Mouse (Mus musculus): ENCODE data around the gene Tbc1d24. TPM values are rescaled to one million over a fixed set of nuclear protein-coding genes. Genes with fewer than 3 reads are reported as not detected.

Gene Tbc1d24
- polyA plus RNA-seq, 1 experiment from 2014 or later, result 5.1 TPM

GRCm38 (mm10) chr17:24157526-24157925 lies 47.8 kb downstream of the Tbc1d24 start:
- peaks cover 32% of the 10 kb centered on the region; the same call in 1 of the 2 replicates for H3K36me3 ChIP-seq
- no peak overlapping the region for H3K9ac ChIP-seq
- no peak overlapping the region for H3K27ac ChIP-seq (ENCODE audit: poor library complexity, severe bottlenecking)
- no peaks in the 10 kb centered on the region for H3K9me3 ChIP-seq (replicated peaks)
- peaks cover 5% of the 10 kb centered on the region for H3K4me1 ChIP-seq (replicated peaks)
- no peak overlapping the region for H3K4me2 ChIP-seq
- H3K4me3 ChIP-seq, result no peak overlapping the region
- no peak for ATAC-seq (ENCODE audit: insufficient number of reproducible peaks, low FRiP score)
- 92% methylated on average over 4 of the region's 4 CpGs for WGBS
- H3K27me3 ChIP-seq (replicated peaks), result no peaks in the 10 kb centered on the region

- ATAC-seq (ENCODE audit: insufficient number of reproducible peaks, low FRiP score), result no peak
- peaks cover 32% of the 10 kb centered on the region; the same call in 1 of the 2 replicates for H3K36me3 ChIP-seq
- H3K4me1 ChIP-seq (replicated peaks), result peaks cover 7% of the 10 kb centered on the region
- 82% methylated on average over 6 of the region's 6 CpGs for WGBS
- H3K4me3 ChIP-seq, result no peak overlapping the region
- no peak overlapping the region for H3K9ac ChIP-seq
- no peaks in the 10 kb centered on the region for H3K27me3 ChIP-seq (replicated peaks)
- no peak overlapping the region for H3K4me2 ChIP-seq
- H3K9me3 ChIP-seq (replicated peaks), result no peaks in the 10 kb centered on the region
- H3K27ac ChIP-seq (ENCODE audit: poor library complexity, severe bottlenecking), result no peak overlapping the region
Observed at GRCm38 (mm10) chr17:24157121-24157520, 48.2 kb downstream of the Tbc1d24 start.

- no peak overlapping the region for H3K4me3 ChIP-seq
- no peak overlapping the region for H3K4me2 ChIP-seq
- peaks cover 10% of the 10 kb centered on the region for H3K4me1 ChIP-seq (replicated peaks)
- no peak overlapping the region for H3K27ac ChIP-seq (ENCODE audit: poor library complexity, severe bottlenecking)
- peaks cover 32% of the 10 kb centered on the region; the same call in 1 of the 2 replicates for H3K36me3 ChIP-seq
- 82% methylated on average over 3 of the region's 3 CpGs for WGBS
- no peaks in the 10 kb centered on the region for H3K9me3 ChIP-seq (replicated peaks)
- no peaks in the 10 kb centered on the region for H3K27me3 ChIP-seq (replicated peaks)
- H3K9ac ChIP-seq, result no peak overlapping the region
- no peak for ATAC-seq (ENCODE audit: insufficient number of reproducible peaks, low FRiP score)
Observed at GRCm38 (mm10) chr17:24156394-24156793, 49.0 kb downstream of the Tbc1d24 start.

- no peak overlapping the region for H3K9ac ChIP-seq
- H3K4me3 ChIP-seq, result no peak overlapping the region
- no peaks in the 10 kb centered on the region for H3K9me3 ChIP-seq (replicated peaks)
- no peak for ATAC-seq (ENCODE audit: insufficient number of reproducible peaks, low FRiP score)
- H3K4me1 ChIP-seq (replicated peaks), result peaks cover 10% of the 10 kb centered on the region
- 87% methylated on average over 9 of the region's 9 CpGs for WGBS
- H3K36me3 ChIP-seq, result peaks cover 32% of the 10 kb centered on the region; the same call in 1 of the 2 replicates
- no peak overlapping the region for H3K27ac ChIP-seq (ENCODE audit: poor library complexity, severe bottlenecking)
- no peak overlapping the region for H3K4me2 ChIP-seq
- H3K27me3 ChIP-seq (replicated peaks), result no peaks in the 10 kb centered on the region
Observed at GRCm38 (mm10) chr17:24155742-24156141, 49.6 kb downstream of the Tbc1d24 start.

GRCm38 (mm10) chr17:24154463-24154862 lies 50.9 kb downstream of the Tbc1d24 start:
- no peak for ATAC-seq (ENCODE audit: insufficient number of reproducible peaks, low FRiP score)
- Histone ChIP-seq H3K27ac (ENCODE audit: poor library complexity, severe bottlenecking) (no peak overlapping the region), H3K9ac (no peak overlapping the region), H3K9me3 (replicated peaks) (no peaks in the 10 kb centered on the region), H3K4me3 (no peak overlapping the region), H3K36me3 (peaks cover 32% of the 10 kb centered on the region; the same call in 1 of the 2 replicates), H3K4me1 (replicated peaks) (peaks cover 10% of the 10 kb centered on the region), H3K27me3 (replicated peaks) (no peaks in the 10 kb centered on the region), H3K4me2 (no peak overlapping the region)
- WGBS, result 63% methylated on average over 3 of the region's 3 CpGs

- H3K27ac ChIP-seq (ENCODE audit: poor library complexity, severe bottlenecking), result no peak overlapping the region
- 2% methylated on average over 26 of the region's 26 CpGs for WGBS
Observed at GRCm38 (mm10) chr17:24151890-24152563, 53.3 kb downstream of the Tbc1d24 start.

GRCm38 (mm10) chr17:24151382-24151781 lies 54.0 kb downstream of the Tbc1d24 start:
- Histone ChIP-seq H3K4me1 (replicated peaks) (peaks cover 10% of the 10 kb centered on the region), H3K9me3 (replicated peaks) (no peaks in the 10 kb centered on the region), H3K9ac (no peak overlapping the region), H3K27ac (ENCODE audit: poor library complexity, severe bottlenecking) (no peak overlapping the region), H3K27me3 (replicated peaks) (no peaks in the 10 kb centered on the region), H3K36me3 (0 out of 2 replicates have a peak, but pooled peaks cover 18% of the 10 kb centered on the region), H3K4me2 (peak overlapping the region; percentile 91), H3K4me3 (peak overlapping the region; percentile 52)
- no peak for ATAC-seq (ENCODE audit: insufficient number of reproducible peaks, low FRiP score)
- WGBS, result 14% methylated on average over 7 of the region's 7 CpGs

More at GRCm38 (mm10) chr17:24151890-24152563, 53.3 kb downstream of the Tbc1d24 start:
- Histone ChIP-seq H3K36me3 (0 out of 2 replicates have a peak, but pooled peaks cover 20% of the 10 kb centered on the region), H3K9me3 (replicated peaks) (no peaks in the 10 kb centered on the region), H3K4me2 (peak overlapping the region; percentile 91), H3K4me3 (peak overlapping the region; percentile 52), H3K9ac (peak overlapping the region; percentile 74), H3K4me1 (replicated peaks) (peaks cover 10% of the 10 kb centered on the region), H3K27me3 (replicated peaks) (no peaks in the 10 kb centered on the region)
- ATAC-seq (ENCODE audit: insufficient number of reproducible peaks, low FRiP score), result peak; percentile 94

GRCm38 (mm10) chr17:24150824-24151223 lies 54.5 kb downstream of the Tbc1d24 start, which contains the start of gene Pdpk1:
Gene Pdpk1, minus strand, starts transcription at chr17:24150924.
- Histone ChIP-seq H3K27me3 (replicated peaks) (no peaks in the 10 kb centered on the region), H3K36me3 (0 out of 2 replicates have a peak, but pooled peaks cover 14% of the 10 kb centered on the region), H3K9ac (peak within 1 kb of the TSS; percentile 74), H3K4me1 (replicated peaks) (peaks cover 10% of the 10 kb centered on the region), H3K4me2 (peak within 1 kb of the TSS; percentile 91), H3K9me3 (replicated peaks) (no peaks in the 10 kb centered on the region), H3K4me3 (peak within 1 kb of the TSS; percentile 52), H3K27ac (ENCODE audit: poor library complexity, severe bottlenecking) (no peak within 1 kb of the TSS)
- WGBS, result 81% methylated on average over 2 of the region's 2 CpGs
- no peak for ATAC-seq (ENCODE audit: insufficient number of reproducible peaks, low FRiP score)

- H3K36me3 ChIP-seq, result 0 out of 2 replicates have a peak, but pooled peaks cover 3% of the 10 kb centered on the region
- no peaks in the 10 kb centered on the region for H3K27me3 ChIP-seq (replicated peaks)
- H3K4me1 ChIP-seq (replicated peaks), result peaks cover 10% of the 10 kb centered on the region
- 83% methylated on average over 7 of the region's 7 CpGs for WGBS
- no peak overlapping the region for H3K4me3 ChIP-seq
- H3K9me3 ChIP-seq (replicated peaks), result no peaks in the 10 kb centered on the region
- ATAC-seq (ENCODE audit: insufficient number of reproducible peaks, low FRiP score), result no peak
- no peak overlapping the region for H3K9ac ChIP-seq
- no peak overlapping the region for H3K27ac ChIP-seq (ENCODE audit: poor library complexity, severe bottlenecking)
- no peak overlapping the region for H3K4me2 ChIP-seq
Observed at GRCm38 (mm10) chr17:24149421-24149820, 55.9 kb downstream of the Tbc1d24 start.

GRCm38 (mm10) chr17:24142897-24143296 lies 62.5 kb downstream of the Tbc1d24 start:
- Histone ChIP-seq H3K9ac (no peak overlapping the region), H3K27me3 (replicated peaks) (no peaks in the 10 kb centered on the region), H3K4me1 (replicated peaks) (peaks cover 22% of the 10 kb centered on the region), H3K4me3 (no peak overlapping the region), H3K9me3 (replicated peaks) (no peaks in the 10 kb centered on the region), H3K27ac (ENCODE audit: poor library complexity, severe bottlenecking) (no peak overlapping the region), H3K4me2 (no peak overlapping the region), H3K36me3 (no peaks in the 10 kb centered on the region)
- no peak for ATAC-seq (ENCODE audit: insufficient number of reproducible peaks, low FRiP score)
- WGBS, result 41% methylated on average over 2 of the region's 2 CpGs

GRCm38 (mm10) chr17:24141425-24141920 lies 63.9 kb downstream of the Tbc1d24 start:
- no peaks in the 10 kb centered on the region for H3K9me3 ChIP-seq (replicated peaks)
- ATAC-seq (ENCODE audit: insufficient number of reproducible peaks, low FRiP score), result peak; percentile 98
- peak overlapping the region; percentile 85 for H3K4me2 ChIP-seq
- peaks cover 31% of the 10 kb centered on the region for H3K4me1 ChIP-seq (replicated peaks)
- H3K27ac ChIP-seq (ENCODE audit: poor library complexity, severe bottlenecking), result peak overlapping the region; percentile 93
- WGBS, result 0% methylated on average over 46 of the region's 57 CpGs
- H3K36me3 ChIP-seq, result no peaks in the 10 kb centered on the region
- peak overlapping the region; percentile 98 for H3K4me3 ChIP-seq
- H3K27me3 ChIP-seq (replicated peaks), result no peaks in the 10 kb centered on the region
- peak overlapping the region; percentile 97 for H3K9ac ChIP-seq

Data from heart, embryonic 12.5 days (tissue).